Comparison of ENCODE assay signal across 11 mouse cellular contexts in the genomic region with DNA sequence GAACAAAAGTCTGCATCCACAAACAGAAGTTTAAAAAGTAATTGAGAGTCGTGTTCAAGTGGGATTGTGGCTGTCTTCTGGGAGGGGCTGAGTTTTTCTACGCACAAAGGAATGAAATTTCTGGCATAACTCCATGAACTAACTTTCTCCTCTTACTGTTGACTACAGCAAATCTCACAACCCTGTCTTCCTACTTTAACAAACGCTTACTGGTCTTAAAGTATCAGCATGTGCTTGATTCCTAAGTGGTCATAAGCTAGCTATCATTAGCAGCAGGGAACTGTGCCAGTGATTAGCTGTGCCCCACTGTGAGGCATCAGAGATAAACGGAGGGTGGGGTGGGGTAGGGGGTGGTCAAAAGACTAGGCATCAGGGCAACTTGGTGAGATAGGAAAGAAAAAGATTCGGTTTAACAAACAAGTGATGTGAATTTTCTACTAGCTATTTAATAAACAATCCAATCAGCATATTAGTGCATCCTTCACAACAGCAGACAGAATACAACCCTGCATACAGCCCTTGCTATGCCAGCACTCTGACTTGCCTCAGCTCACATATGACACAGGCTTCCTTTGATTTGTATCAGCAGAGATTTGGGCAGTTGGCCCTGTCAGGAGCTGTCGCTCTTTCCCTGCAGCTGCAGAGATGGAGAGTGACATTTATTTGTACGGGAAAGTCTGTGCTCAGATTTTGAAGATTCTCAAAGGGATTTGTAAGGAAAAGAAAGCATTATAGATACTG.
DNase-seq lines count a peak whose midpoint lies in the region; ATAC-seq and TF ChIP-seq lines count a peak whose summit lies in the region.
"Had no signal": no experiment of that assay in that cellular context is flagged by ENCODE, and none has a peak within 500 bp of the region (broad histone marks: within the 10 kb centered on the region; RNA-seq: fewer than 3 reads in every experiment).

No protein-coding gene starts in this region.

- no peak for DNase-seq in forebrain, embryonic 10.5 days (ENCODE audit: extremely low spot score, low spot score)
- peak; percentile 17 for DNase-seq in layer of hippocampus, adult 9-10 months (ENCODE audit: low spot score)
- DNase-seq in layer of hippocampus, adult 11-12 months (ENCODE audit: low spot score) = no peak
- peak; percentile 35 for DNase-seq in heart, adult 8-10 months (ENCODE audit: low spot score)
- DNase-seq in limb, embryonic 14.5 days (ENCODE audit: low spot score) = peak; percentile 62
- DNase-seq in ovary, adult 18-20 months (ENCODE audit: low spot score) = no peak
- DNase-seq in right cerebral cortex, postnatal 25 days = no peak
- DNase-seq: adrenal gland, postnatal 10 days; cerebellum, postnatal 36 days had no signal

- H3K27ac ChIP-seq in forebrain, embryonic 13.5 days = no peak overlapping the region
- no peak overlapping the region for H3K27ac ChIP-seq in forebrain, embryonic 10.5 days
- no peak overlapping the region for H3K27ac ChIP-seq in limb, embryonic 14.5 days (replicated peaks; ENCODE audit: low read depth, low read length)

- no peaks in the 10 kb centered on the region for H3K9me3 ChIP-seq in forebrain, embryonic 13.5 days (replicated peaks)
- H3K9me3 ChIP-seq in forebrain, embryonic 10.5 days = no peaks in the 10 kb centered on the region
- no peaks in the 10 kb centered on the region for H3K9me3 ChIP-seq in limb, embryonic 14.5 days (ENCODE audit: control insufficient read depth, low read length)

- peaks cover 11% of the 10 kb centered on the region; the same call in 1 of the 2 replicates for H3K36me3 ChIP-seq in forebrain, embryonic 13.5 days (ENCODE audit: poor library complexity, severe bottlenecking)
- H3K36me3 ChIP-seq in forebrain, embryonic 10.5 days (replicated peaks) = peaks cover 8% of the 10 kb centered on the region
- H3K36me3 ChIP-seq in limb, embryonic 14.5 days (ENCODE audit: control insufficient read depth, insufficient read depth, low read length) = peaks cover 8% of the 10 kb centered on the region

- no peak overlapping the region for H3K4me2 ChIP-seq in forebrain, embryonic 13.5 days
- no peak overlapping the region for H3K4me2 ChIP-seq in limb, embryonic 14.5 days (replicated peaks; ENCODE audit: low read depth, low read length, severe bottlenecking)
- H3K4me2 ChIP-seq: midbrain, embryonic 11.5 days had no signal

- no peaks in the 10 kb centered on the region for H3K27me3 ChIP-seq in forebrain, embryonic 13.5 days
- H3K27me3 ChIP-seq in forebrain, embryonic 10.5 days (ENCODE audit: poor library complexity, severe bottlenecking) = no peaks in the 10 kb centered on the region
- H3K27me3 ChIP-seq in limb, embryonic 14.5 days (ENCODE audit: control insufficient read depth, insufficient read depth, low read length) = no peaks in the 10 kb centered on the region

- TF ChIP-seq POLR2A in limb, embryonic 14.5 days (IDR thresholded peaks at IDR 0.05; ENCODE audit: borderline replicate concordance, extremely low read depth, insufficient read depth, insufficient read length) = no peak

- 44% methylated on average over 7 of the region's 7 CpGs for WGBS in forebrain, embryonic 13.5 days
- WGBS in forebrain, embryonic 10.5 days = 68% methylated on average over 7 of the region's 7 CpGs
- WGBS in limb, embryonic 14.5 days = 51% methylated on average over 7 of the region's 7 CpGs

- H3K4me1 ChIP-seq in forebrain, embryonic 13.5 days = peaks cover 15% of the 10 kb centered on the region; the same call in 1 of the 2 replicates
- H3K4me1 ChIP-seq in forebrain, embryonic 10.5 days = peaks cover 19% of the 10 kb centered on the region
- peaks cover 13% of the 10 kb centered on the region for H3K4me1 ChIP-seq in limb, embryonic 14.5 days (ENCODE audit: control insufficient read depth, insufficient read depth, low read length)

- H3K4me3 ChIP-seq in forebrain, embryonic 13.5 days = no peak overlapping the region
- H3K4me3 ChIP-seq in forebrain, embryonic 10.5 days = no peak overlapping the region
- H3K4me3 ChIP-seq in limb, embryonic 14.5 days (replicated peaks; ENCODE audit: low read length) = no peak overlapping the region

- no peak overlapping the region for H3K9ac ChIP-seq in forebrain, embryonic 13.5 days
- H3K9ac ChIP-seq in limb, embryonic 14.5 days (ENCODE audit: low read depth, low read length, severe bottlenecking) = no peak overlapping the region

- ATAC-seq in forebrain, embryonic 13.5 days = 0 out of 2 replicates have a peak, but pooled peaks have one; percentile 38
- ATAC-seq in limb, embryonic 14.5 days (ENCODE audit: low FRiP score, low read depth) = no peak

Comparison
In these comparisons a context has a peak if more than half of its experiments do, and no peak if none do; other contexts are left out.
1. DNase-seq: peak in layer of hippocampus, adult 9-10 months (single experiment), heart, adult 8-10 months (single experiment) and limb, embryonic 14.5 days (single experiment); none in forebrain, embryonic 10.5 days (single experiment), layer of hippocampus, adult 11-12 months (single experiment), ovary, adult 18-20 months (single experiment) and right cerebral cortex, postnatal 25 days (single experiment).